Mouse (Mus musculus): ENCODE measurements at regions not wholly inside any gene's neighbourhood (a gene's known extent, or its start where the extent isn't known, plus 50 kb on each side); places are given as distances from the start of the nearest gene placed in this dataset.

DNA sequence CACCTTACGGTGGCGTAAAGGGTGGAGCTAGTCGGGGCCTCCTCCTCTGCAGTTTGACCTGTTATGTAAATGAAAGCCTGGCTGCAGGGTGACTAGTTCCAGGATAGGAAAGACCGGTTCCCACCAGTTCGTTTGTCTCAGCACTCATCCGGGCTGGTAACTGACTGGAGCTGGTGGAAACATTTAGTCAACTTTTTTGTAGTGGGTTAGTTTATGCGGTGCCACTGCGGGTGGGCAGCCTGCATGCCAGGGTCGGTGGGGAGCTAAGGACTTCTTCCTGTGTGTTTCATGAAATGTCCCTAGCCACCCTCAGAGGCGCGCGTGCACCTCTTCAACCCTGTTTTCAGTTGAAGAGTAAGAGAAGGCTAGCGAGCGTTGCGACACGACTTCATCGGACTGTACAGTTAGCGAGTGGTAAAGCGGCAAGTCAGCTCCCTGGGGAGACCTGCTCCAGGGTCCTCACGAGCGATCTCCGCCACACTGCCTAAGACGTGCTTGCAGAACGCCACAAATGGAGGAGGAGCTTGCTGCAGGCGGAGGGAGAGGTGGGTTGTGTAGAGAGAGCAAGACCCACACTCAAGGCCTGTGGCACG, 76.5 kb upstream of the Gadd45a start:
- Histone ChIP-seq H3K36me3 (ENCODE audit: control insufficient read depth, insufficient read depth, low read length) (no peaks in the 10 kb centered on the region), H3K9me3 (replicated peaks; ENCODE audit: control insufficient read depth, low read length) (no peaks in the 10 kb centered on the region), H3K4me2 (ENCODE audit: low read depth, low read length) (peak overlapping the region; percentile 56), H3K4me3 (replicated peaks; ENCODE audit: low read length) (peak overlapping the region; percentile 23), H3K27ac (ENCODE audit: low read length) (no peak overlapping the region), H3K9ac (ENCODE audit: low read length) (peak overlapping the region; percentile 29; the same call in 1 of the 2 replicates), H3K27me3 (ENCODE audit: control insufficient read depth, insufficient read depth, low read length) (no peaks in the 10 kb centered on the region), H3K4me1 (ENCODE audit: control insufficient read depth, insufficient read depth, low read length) (0 out of 2 replicates have a peak, but pooled peaks cover 3% of the 10 kb centered on the region)
- peak; percentile 84 for ATAC-seq (ENCODE audit: insufficient read depth, low FRiP score)
- WGBS, result 11% methylated on average over 26 of the region's 26 CpGs

DNA sequence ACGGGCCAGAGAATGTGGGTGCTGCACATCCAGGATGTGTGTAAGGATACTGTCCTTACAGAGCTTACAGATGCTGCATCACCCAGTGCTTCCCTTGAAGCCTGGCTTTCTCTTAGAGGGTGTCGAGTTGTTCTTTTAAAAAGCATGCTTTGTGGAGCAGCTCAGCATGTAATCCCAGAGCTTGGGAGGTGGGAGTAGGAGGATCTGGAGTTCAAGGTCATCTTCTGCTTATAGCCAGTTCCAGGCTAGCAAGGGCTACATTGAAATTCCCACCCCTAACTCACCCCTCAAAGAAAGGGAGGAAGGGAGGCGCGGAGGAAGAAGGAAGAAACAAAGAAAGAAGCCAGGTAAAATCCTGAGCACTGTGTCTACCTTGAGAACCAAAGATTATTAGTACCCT, 76.0 kb upstream of the Gadd45a start:
- ATAC-seq (ENCODE audit: insufficient read depth, low FRiP score), result no peak
- Histone ChIP-seq H3K27me3 (ENCODE audit: control insufficient read depth, insufficient read depth, low read length) (no peaks in the 10 kb centered on the region), H3K4me3 (replicated peaks; ENCODE audit: low read length) (no peak overlapping the region), H3K27ac (ENCODE audit: low read length) (no peak overlapping the region), H3K9ac (ENCODE audit: low read length) (no peak overlapping the region), H3K4me1 (ENCODE audit: control insufficient read depth, insufficient read depth, low read length) (0 out of 2 replicates have a peak, but pooled peaks cover 3% of the 10 kb centered on the region), H3K9me3 (replicated peaks; ENCODE audit: control insufficient read depth, low read length) (no peaks in the 10 kb centered on the region), H3K36me3 (ENCODE audit: control insufficient read depth, insufficient read depth, low read length) (no peaks in the 10 kb centered on the region), H3K4me2 (ENCODE audit: low read depth, low read length) (peak overlapping the region; percentile 56)
- WGBS, result 68% methylated on average over 4 of the region's 4 CpGs

DNA sequence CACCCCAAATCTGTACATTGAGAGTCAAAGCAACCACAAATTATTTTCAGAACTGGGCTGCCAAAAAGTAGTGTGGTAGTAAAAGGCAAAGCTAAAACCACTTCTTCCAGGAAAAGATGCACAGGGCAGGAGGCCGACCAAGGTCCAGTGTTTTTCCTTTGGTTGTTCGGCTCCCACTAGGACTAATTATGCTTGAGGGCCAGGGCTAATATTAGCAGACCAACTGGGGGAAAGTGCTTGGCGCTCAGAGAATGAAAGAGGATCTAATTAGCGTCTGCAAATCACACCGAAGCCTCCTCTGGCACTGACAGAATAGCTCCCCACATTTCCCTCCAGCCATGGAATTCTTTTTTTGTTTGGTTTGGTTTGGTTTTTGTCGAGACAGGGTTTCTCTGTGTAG, 75.1 kb upstream of the Gadd45a start:
- Histone ChIP-seq H3K36me3 (ENCODE audit: control insufficient read depth, insufficient read depth, low read length) (no peaks in the 10 kb centered on the region), H3K4me1 (ENCODE audit: control insufficient read depth, insufficient read depth, low read length) (0 out of 2 replicates have a peak, but pooled peaks cover 3% of the 10 kb centered on the region), H3K9me3 (replicated peaks; ENCODE audit: control insufficient read depth, low read length) (no peaks in the 10 kb centered on the region), H3K4me2 (ENCODE audit: low read depth, low read length) (no peak overlapping the region), H3K9ac (ENCODE audit: low read length) (no peak overlapping the region), H3K4me3 (replicated peaks; ENCODE audit: low read length) (no peak overlapping the region), H3K27me3 (ENCODE audit: control insufficient read depth, insufficient read depth, low read length) (no peaks in the 10 kb centered on the region), H3K27ac (ENCODE audit: low read length) (no peak overlapping the region)
- no peak for ATAC-seq (ENCODE audit: insufficient read depth, low FRiP score)
- WGBS, result 70% methylated on average over 6 of the region's 6 CpGs

DNA sequence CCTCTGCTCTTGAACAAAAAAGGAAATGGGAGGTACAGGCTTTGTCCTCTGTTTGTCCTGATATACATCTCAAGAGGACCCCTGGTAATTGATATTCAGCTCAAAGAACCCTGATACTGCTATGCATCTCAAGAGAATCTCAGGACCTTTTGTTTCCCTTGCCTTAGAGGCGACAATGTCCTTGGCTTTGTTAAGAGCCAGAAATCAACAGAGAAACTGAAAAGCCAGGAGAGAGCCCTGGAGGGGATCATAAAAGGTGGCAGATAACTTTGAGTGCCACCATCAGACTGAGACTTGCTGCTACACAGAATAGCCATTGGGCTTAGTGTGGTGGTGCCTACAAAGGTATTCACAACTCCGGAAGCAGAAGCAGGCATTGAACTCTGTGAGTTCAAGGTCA, 74.3 kb upstream of the Gadd45a start:
- Histone ChIP-seq H3K9ac (ENCODE audit: low read length) (no peak overlapping the region), H3K4me1 (ENCODE audit: control insufficient read depth, insufficient read depth, low read length) (0 out of 2 replicates have a peak, but pooled peaks cover 3% of the 10 kb centered on the region), H3K27ac (ENCODE audit: low read length) (no peak overlapping the region), H3K4me3 (replicated peaks; ENCODE audit: low read length) (no peak overlapping the region), H3K9me3 (replicated peaks; ENCODE audit: control insufficient read depth, low read length) (no peaks in the 10 kb centered on the region), H3K27me3 (ENCODE audit: control insufficient read depth, insufficient read depth, low read length) (no peaks in the 10 kb centered on the region), H3K4me2 (ENCODE audit: low read depth, low read length) (no peak overlapping the region), H3K36me3 (ENCODE audit: control insufficient read depth, insufficient read depth, low read length) (no peaks in the 10 kb centered on the region)
- 74% methylated on average over 2 of the region's 2 CpGs for WGBS
- no peak for ATAC-seq (ENCODE audit: insufficient read depth, low FRiP score)

DNA sequence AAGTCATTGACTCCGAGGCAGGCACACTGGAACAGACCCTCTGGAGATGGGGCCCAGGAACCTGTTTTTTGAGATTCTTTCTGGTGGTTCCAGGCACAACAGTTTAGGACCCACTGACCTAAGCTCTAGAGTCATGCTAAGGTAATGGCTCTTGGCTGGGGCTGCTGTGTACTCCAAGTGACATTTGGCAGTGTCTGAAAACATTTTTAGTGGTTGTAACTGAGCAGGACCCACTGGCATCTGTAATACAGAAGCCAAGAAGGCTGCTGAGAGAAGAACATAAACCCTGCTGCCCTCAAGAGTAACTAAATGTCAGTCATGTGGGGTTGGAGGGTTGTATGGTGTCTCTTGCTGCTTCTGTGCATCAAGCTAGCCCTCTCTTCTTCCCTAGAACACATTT, 73.1 kb upstream of the Gadd45a start:
- H3K4me3 ChIP-seq (replicated peaks; ENCODE audit: low read length), result no peak overlapping the region
- H3K9ac ChIP-seq (ENCODE audit: low read length), result no peak overlapping the region
- H3K36me3 ChIP-seq (ENCODE audit: control insufficient read depth, insufficient read depth, low read length), result no peaks in the 10 kb centered on the region
- H3K27ac ChIP-seq (ENCODE audit: low read length), result no peak overlapping the region
- 0 out of 2 replicates have a peak, but pooled peaks cover 3% of the 10 kb centered on the region for H3K4me1 ChIP-seq (ENCODE audit: control insufficient read depth, insufficient read depth, low read length)
- no peaks in the 10 kb centered on the region for H3K9me3 ChIP-seq (replicated peaks; ENCODE audit: control insufficient read depth, low read length)
- no peaks in the 10 kb centered on the region for H3K27me3 ChIP-seq (ENCODE audit: control insufficient read depth, insufficient read depth, low read length)
- 67% methylated on average over 1 of the region's 1 CpGs for WGBS
- H3K4me2 ChIP-seq (ENCODE audit: low read depth, low read length), result no peak overlapping the region
- no peak for ATAC-seq (ENCODE audit: insufficient read depth, low FRiP score)

DNA sequence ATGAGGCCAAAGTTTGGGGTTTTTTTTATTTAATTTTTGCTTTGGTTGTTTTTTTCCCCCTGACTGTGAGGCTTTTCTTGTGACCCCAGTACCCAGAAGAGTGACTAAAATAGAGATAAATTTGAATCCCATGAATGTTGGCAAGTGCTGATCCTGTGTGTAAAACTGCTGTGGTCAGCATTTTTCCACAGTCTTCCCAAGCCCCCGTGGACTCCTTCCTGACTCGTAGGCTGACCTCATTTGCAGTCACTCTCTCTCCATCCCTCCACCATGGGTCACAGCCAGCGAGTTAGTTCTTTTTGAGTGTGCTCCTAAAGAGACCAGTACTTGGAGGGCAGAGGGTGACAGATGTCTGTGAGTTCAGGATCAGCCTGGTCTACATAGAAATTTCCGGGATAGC, 72.5 kb upstream of the Gadd45a start:
- H3K4me3 ChIP-seq (replicated peaks; ENCODE audit: low read length), result no peak overlapping the region
- H3K27me3 ChIP-seq (ENCODE audit: control insufficient read depth, insufficient read depth, low read length), result no peaks in the 10 kb centered on the region
- 0 out of 2 replicates have a peak, but pooled peaks cover 3% of the 10 kb centered on the region for H3K4me1 ChIP-seq (ENCODE audit: control insufficient read depth, insufficient read depth, low read length)
- H3K9ac ChIP-seq (ENCODE audit: low read length), result no peak overlapping the region
- H3K36me3 ChIP-seq (ENCODE audit: control insufficient read depth, insufficient read depth, low read length), result no peaks in the 10 kb centered on the region
- H3K4me2 ChIP-seq (ENCODE audit: low read depth, low read length), result no peak overlapping the region
- WGBS, result 58% methylated on average over 4 of the region's 4 CpGs
- H3K9me3 ChIP-seq (replicated peaks; ENCODE audit: control insufficient read depth, low read length), result no peaks in the 10 kb centered on the region
- no peak overlapping the region for H3K27ac ChIP-seq (ENCODE audit: low read length)
- ATAC-seq (ENCODE audit: insufficient read depth, low FRiP score), result no peak

DNA sequence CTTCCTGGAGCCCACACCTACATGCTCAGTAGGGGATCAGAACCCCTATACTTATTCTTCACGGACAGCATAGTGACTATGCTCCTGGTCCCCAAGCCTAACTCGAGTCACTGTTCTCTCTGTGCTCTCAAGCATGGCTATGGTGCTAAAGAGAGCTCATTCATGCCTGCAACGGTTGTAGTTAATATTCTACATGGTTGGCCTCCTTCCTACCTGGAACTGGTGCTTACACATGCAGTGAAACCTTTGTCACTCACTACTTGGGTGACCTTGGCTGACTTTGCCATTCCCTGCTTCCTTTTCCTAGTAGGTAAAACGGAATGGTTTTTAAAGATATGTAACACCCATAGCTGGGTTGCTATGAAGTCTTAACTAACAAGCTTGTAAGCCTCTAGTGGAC, 70.3 kb upstream of the Gadd45a start:
- H3K4me1 ChIP-seq (ENCODE audit: control insufficient read depth, insufficient read depth, low read length), result peaks cover 5% of the 10 kb centered on the region
- no peak overlapping the region for H3K27ac ChIP-seq (ENCODE audit: low read length)
- H3K9me3 ChIP-seq (replicated peaks; ENCODE audit: control insufficient read depth, low read length), result no peaks in the 10 kb centered on the region
- H3K36me3 ChIP-seq (ENCODE audit: control insufficient read depth, insufficient read depth, low read length), result no peaks in the 10 kb centered on the region
- WGBS, result 68% methylated on average over 4 of the region's 4 CpGs
- H3K4me3 ChIP-seq (replicated peaks; ENCODE audit: low read length), result no peak overlapping the region
- 0 out of 2 replicates have a peak, but pooled peaks have one; percentile 21 for ATAC-seq (ENCODE audit: insufficient read depth, low FRiP score)
- no peaks in the 10 kb centered on the region for H3K27me3 ChIP-seq (ENCODE audit: control insufficient read depth, insufficient read depth, low read length)
- no peak overlapping the region for H3K4me2 ChIP-seq (ENCODE audit: low read depth, low read length)
- no peak overlapping the region for H3K9ac ChIP-seq (ENCODE audit: low read length)

DNA sequence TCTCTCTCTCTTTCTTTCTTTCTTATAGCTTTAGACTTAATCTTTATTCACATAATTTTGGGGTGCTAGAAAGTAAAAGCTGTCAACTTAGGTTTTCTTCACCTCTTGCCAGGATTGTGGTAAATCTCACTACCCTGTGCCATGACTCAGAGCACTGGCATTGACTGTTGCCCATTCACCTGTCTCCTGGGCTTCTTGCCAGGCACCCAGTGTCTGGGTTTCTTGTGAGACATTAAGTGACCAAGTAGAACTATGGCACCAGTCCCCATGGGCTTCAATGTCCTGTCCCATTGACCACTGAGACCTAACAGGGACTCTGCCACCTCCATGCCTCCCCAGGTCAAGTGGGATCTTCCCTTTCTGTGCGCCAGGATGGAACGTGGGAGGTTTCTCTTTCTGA, 69.2 kb upstream of the Gadd45a start:
- Histone ChIP-seq H3K9ac (ENCODE audit: low read length) (no peak overlapping the region), H3K4me3 (replicated peaks; ENCODE audit: low read length) (no peak overlapping the region), H3K4me1 (ENCODE audit: control insufficient read depth, insufficient read depth, low read length) (peaks cover 5% of the 10 kb centered on the region), H3K9me3 (replicated peaks; ENCODE audit: control insufficient read depth, low read length) (no peaks in the 10 kb centered on the region), H3K27me3 (ENCODE audit: control insufficient read depth, insufficient read depth, low read length) (no peaks in the 10 kb centered on the region), H3K4me2 (ENCODE audit: low read depth, low read length) (no peak overlapping the region), H3K27ac (ENCODE audit: low read length) (no peak overlapping the region), H3K36me3 (ENCODE audit: control insufficient read depth, insufficient read depth, low read length) (no peaks in the 10 kb centered on the region)
- no peak for ATAC-seq (ENCODE audit: insufficient read depth, low FRiP score)
- whole genome bisulfite sequencing, result 84% methylated on average over 2 of the region's 2 CpGs

DNA sequence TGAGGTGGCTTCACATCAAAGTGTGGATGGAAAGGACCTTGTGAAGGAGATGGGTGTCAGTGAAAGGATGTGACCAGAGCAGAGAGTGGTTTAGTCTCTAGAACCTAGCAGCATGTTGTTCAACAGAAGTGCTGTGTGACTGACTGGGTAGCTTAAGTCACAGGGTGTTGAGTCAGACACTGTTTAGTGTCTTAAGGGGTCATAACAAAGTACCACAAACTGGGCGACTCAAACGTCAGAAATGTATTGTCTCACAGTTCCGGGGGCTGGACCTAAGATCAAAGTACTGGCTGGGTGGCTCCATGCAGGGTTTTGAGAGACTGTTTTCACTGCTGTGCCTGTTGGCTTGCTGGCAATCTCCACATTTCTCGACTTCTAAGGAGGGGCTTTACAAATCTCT, 68.1 kb upstream of the Gadd45a start:
- peaks cover 5% of the 10 kb centered on the region for H3K4me1 ChIP-seq (ENCODE audit: control insufficient read depth, insufficient read depth, low read length)

More for the DNA sequence above, 68.1 kb upstream of the Gadd45a start:
- no peak overlapping the region for H3K27ac ChIP-seq (ENCODE audit: low read length)
- no peaks in the 10 kb centered on the region for H3K9me3 ChIP-seq (replicated peaks; ENCODE audit: control insufficient read depth, low read length)
- no peaks in the 10 kb centered on the region for H3K27me3 ChIP-seq (ENCODE audit: control insufficient read depth, insufficient read depth, low read length)
- no peak overlapping the region for H3K4me3 ChIP-seq (replicated peaks; ENCODE audit: low read length)
- no peak overlapping the region for H3K9ac ChIP-seq (ENCODE audit: low read length)
- H3K36me3 ChIP-seq (ENCODE audit: control insufficient read depth, insufficient read depth, low read length), result no peaks in the 10 kb centered on the region
- WGBS, result 7% methylated on average over 4 of the region's 4 CpGs
- ATAC-seq (ENCODE audit: insufficient read depth, low FRiP score), result no peak
- H3K4me2 ChIP-seq (ENCODE audit: low read depth, low read length), result no peak overlapping the region

Measured in stomach, embryonic 16.5 days (tissue).